Mouse (Mus musculus): ENCODE measurements around the gene Sec1.

DNA sequence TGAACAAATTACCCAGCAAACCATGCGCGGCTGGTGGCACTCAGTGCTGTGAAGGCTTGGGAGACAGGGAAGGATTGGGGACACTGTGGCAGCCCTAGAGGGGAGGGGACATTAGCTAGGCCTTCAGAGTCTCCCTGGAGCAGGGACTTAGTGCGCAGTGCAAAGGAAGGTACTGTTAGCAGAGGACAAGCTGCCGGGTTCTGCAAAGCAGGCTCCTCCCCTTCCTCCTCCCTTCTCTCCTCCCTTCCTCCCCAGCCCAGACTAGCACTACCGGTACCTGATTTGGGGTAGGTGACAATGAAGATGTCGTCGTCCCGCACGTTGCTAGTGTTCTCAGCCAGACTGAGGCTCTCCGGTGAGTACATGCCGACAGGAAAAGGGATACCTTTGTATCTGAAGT lies 47.6 kb upstream of the Sec1 start:
- no peak for TF ChIP-seq CTCF (IDR thresholded peaks at IDR 0.05; ENCODE audit: low read depth)
- no peak for TF ChIP-seq EP300 (IDR thresholded peaks at IDR 0.05; ENCODE audit: low read depth)
